Mouse (Mus musculus) spleen, adult 12 weeks (tissue): ENCODE results near the gene Tmc1.

ENCODE experiments used
- DNase-seq: peaks from one replicate; pipeline ENCODE4 v3.0.0; 2022; ENCODE audit warnings: low spot score

The Tmc1 gene

GRCm38 (mm10) chr19:20953874-20954273 is at the start of gene Tmc1:
TSS of gene Tmc1 (minus strand) at chr19:20954202.
- no peak for DNase-seq

GRCm38 (mm10) chr19:21001552-21001951 is 47.5 kb upstream of the Tmc1 start:
- no peak for DNase-seq

GRCm38 (mm10) chr19:20979244-20979643 is 25.2 kb upstream of the Tmc1 start:
- no peak for DNase-seq

GRCm38 (mm10) chr19:20978148-20978547 is 24.1 kb upstream of the Tmc1 start:
- DNase-seq, result no peak

- DNase-seq, result no peak
These were observed 17.9 kb upstream of the Tmc1 start for GRCm38 (mm10) chr19:20971926-20972325.

GRCm38 (mm10) chr19:20954815-20955214 is 813 bp upstream of the Tmc1 start:
- DNase-seq, result no peak

GRCm38 (mm10) chr19:20944446-20944845 is 9.6 kb downstream of the Tmc1 start:
- no peak for DNase-seq

- DNase-seq, result no peak
These were observed 29.7 kb downstream of the Tmc1 start for GRCm38 (mm10) chr19:20924282-20924681.

- no peak for DNase-seq
These were observed 30.4 kb downstream of the Tmc1 start for GRCm38 (mm10) chr19:20923336-20924211.

GRCm38 (mm10) chr19:20918241-20918640 is 35.8 kb downstream of the Tmc1 start:
- no peak for DNase-seq

GRCm38 (mm10) chr19:20915151-20915550 is 38.9 kb downstream of the Tmc1 start:
- no peak for DNase-seq

- DNase-seq, result no peak
These were observed 43.6 kb downstream of the Tmc1 start for GRCm38 (mm10) chr19:20910356-20910755.

GRCm38 (mm10) chr19:20881205-20881604 is 72.8 kb downstream of the Tmc1 start:
- DNase-seq, result no peak

GRCm38 (mm10) chr19:20875881-20876280 is 78.1 kb downstream of the Tmc1 start:
- no peak for DNase-seq

GRCm38 (mm10) chr19:20861779-20862178 is 92.2 kb downstream of the Tmc1 start:
- no peak for DNase-seq

GRCm38 (mm10) chr19:20860270-20860669 is 93.7 kb downstream of the Tmc1 start:
- DNase-seq, result no peak

GRCm38 (mm10) chr19:20857819-20858218 is 96.2 kb downstream of the Tmc1 start:
- DNase-seq, result no peak

GRCm38 (mm10) chr19:20848906-20849305 is 105.1 kb downstream of the Tmc1 start:
- DNase-seq, result no peak

GRCm38 (mm10) chr19:20847476-20848073 is 106.4 kb downstream of the Tmc1 start:
- no peak for DNase-seq

- DNase-seq, result no peak
These were observed 116.6 kb downstream of the Tmc1 start for GRCm38 (mm10) chr19:20837422-20837821.

- no peak for DNase-seq
These were observed 117.8 kb downstream of the Tmc1 start for GRCm38 (mm10) chr19:20836055-20836845.

GRCm38 (mm10) chr19:20834895-20835294 is 119.1 kb downstream of the Tmc1 start:
- DNase-seq, result no peak

- DNase-seq, result no peak
These were observed 154.5 kb downstream of the Tmc1 start for GRCm38 (mm10) chr19:20799460-20799859.
